8 mouse cellular contexts compared by ENCODE assay signal in genomic region chr11:78195101-78195863, GRCm38 (mm10). TPM values are rescaled to one million over a fixed set of nuclear protein-coding genes. Genes with fewer than 3 reads are reported as not detected.
DNase-seq lines count a peak whose midpoint lies in the region; ATAC-seq and TF ChIP-seq lines count a peak whose summit lies in the region.

No protein-coding gene starts in this region.

- H3K36me3 ChIP-seq in embryonic facial prominence, embryonic 15.5 days: peaks cover 29% of the 10 kb centered on the region
- 0 out of 2 replicates have a peak, but pooled peaks cover 7% of the 10 kb centered on the region for H3K36me3 ChIP-seq in intestine, embryonic 16.5 days (ENCODE audit: control insufficient read depth, insufficient read depth, low read length)
- H3K36me3 ChIP-seq in neural tube, embryonic 13.5 days: peaks cover 34% of the 10 kb centered on the region

- H3K4me2 ChIP-seq in embryonic facial prominence, embryonic 15.5 days (replicated peaks): peak overlapping the region; percentile 81
- H3K4me2 ChIP-seq in intestine, embryonic 16.5 days (ENCODE audit: low read depth, low read length): peak overlapping the region; percentile 67
- peak overlapping the region; percentile 50 for H3K4me2 ChIP-seq in neural tube, embryonic 13.5 days

- H3K27ac ChIP-seq in embryonic facial prominence, embryonic 15.5 days (replicated peaks): peak overlapping the region; percentile 49; the same call in 1 of the 2 replicates
- H3K27ac ChIP-seq in intestine, embryonic 16.5 days (ENCODE audit: low read length): no peak overlapping the region
- no peak overlapping the region for H3K27ac ChIP-seq in neural tube, embryonic 13.5 days (replicated peaks)

- TF ChIP-seq POLR2A in lung, adult 2 months (IDR thresholded peaks at IDR 0.05; ENCODE audit: borderline replicate concordance, extremely low read depth, low read depth, low read length): no peak

- no peak for TF ChIP-seq CTCF in lung, adult 2 months (IDR thresholded peaks at IDR 0.05; ENCODE audit: insufficient read depth, low read length)

- 60% methylated on average over 23 of the region's 23 CpGs for WGBS in lung, adult 2 months
- 55% methylated on average over 23 of the region's 23 CpGs for WGBS in embryonic facial prominence, embryonic 15.5 days
- 57% methylated on average over 23 of the region's 23 CpGs for WGBS in intestine, embryonic 16.5 days
- WGBS in neural tube, embryonic 13.5 days: 63% methylated on average over 23 of the region's 23 CpGs

- H3K27me3 ChIP-seq in embryonic facial prominence, embryonic 15.5 days: no peaks in the 10 kb centered on the region
- no peaks in the 10 kb centered on the region for H3K27me3 ChIP-seq in intestine, embryonic 16.5 days (replicated peaks; ENCODE audit: control insufficient read depth, insufficient read depth, low read length)
- H3K27me3 ChIP-seq in neural tube, embryonic 13.5 days: no peaks in the 10 kb centered on the region

- H3K9ac ChIP-seq in embryonic facial prominence, embryonic 15.5 days: 0 out of 2 replicates have a peak overlapping the region, but pooled peaks have one; percentile 9
- H3K9ac ChIP-seq in intestine, embryonic 16.5 days (ENCODE audit: low read depth, low read length): peak overlapping the region; percentile 58
- H3K9ac ChIP-seq in neural tube, embryonic 13.5 days: peak overlapping the region; percentile 54; the same call in 1 of the 2 replicates

- ATAC-seq in embryonic facial prominence, embryonic 15.5 days (ENCODE audit: insufficient number of reproducible peaks, low FRiP score, low TSS enrichment, low read depth): no peak
- ATAC-seq in intestine, embryonic 16.5 days: no peak
- no peak for ATAC-seq in neural tube, embryonic 13.5 days (ENCODE audit: low read depth)

- no peaks in the 10 kb centered on the region for H3K9me3 ChIP-seq in embryonic facial prominence, embryonic 15.5 days (replicated peaks)
- no peaks in the 10 kb centered on the region for H3K9me3 ChIP-seq in intestine, embryonic 16.5 days (ENCODE audit: control insufficient read depth, low read length)
- H3K9me3 ChIP-seq in neural tube, embryonic 13.5 days: no peaks in the 10 kb centered on the region

- peak overlapping the region; percentile 70 for H3K4me3 ChIP-seq in lung, adult 2 months (replicated peaks; ENCODE audit: extremely low read depth, low read depth, low read length)
- H3K4me3 ChIP-seq in embryonic facial prominence, embryonic 15.5 days (replicated peaks): peak overlapping the region; percentile 55
- peak overlapping the region; percentile 57 for H3K4me3 ChIP-seq in intestine, embryonic 16.5 days (ENCODE audit: low read length)
- peak overlapping the region; percentile 36 for H3K4me3 ChIP-seq in neural tube, embryonic 13.5 days

- DNase-seq in lung, adult 2 months: no peak
- no peak for DNase-seq in lung, postnatal 14 days
- DNase-seq in left cerebral cortex, postnatal 25 days (ENCODE audit: low spot score in 2 of 2): no peak
- DNase-seq in retina, postnatal 1 day: no peak
- DNase-seq in c-Kit-positive CD71-positive TER-119-positive erythroid progenitor cells, embryonic 14.5 days (ENCODE audit: low spot score): no peak

- intact Hi-C loops in left cerebral cortex, postnatal 25 days (cut with DNase I): no loop called here

- H3K4me1 ChIP-seq in lung, adult 2 months (ENCODE audit: control insufficient read depth, insufficient read depth, low read length): no peaks in the 10 kb centered on the region
- H3K4me1 ChIP-seq in embryonic facial prominence, embryonic 15.5 days: peaks cover 16% of the 10 kb centered on the region
- peaks cover 13% of the 10 kb centered on the region for H3K4me1 ChIP-seq in intestine, embryonic 16.5 days (ENCODE audit: control insufficient read depth, insufficient read depth, low read length)
- peaks cover 11% of the 10 kb centered on the region for H3K4me1 ChIP-seq in neural tube, embryonic 13.5 days (replicated peaks)

RNA-seq across cellular contexts. Expression of gene Proca1, which starts 2.1 kb away (rescaled TPM):
- polyA plus RNA-seq in lung, adult 2 months (2012; rRNA removed): 0.87 and 1.4 TPM in 2 replicates
- polyA plus RNA-seq in embryonic facial prominence, embryonic 15.5 days (2015; fragmentation: Nextera tagmentation; extraction: Ambion mirVana): 3.1 and 4.7 TPM in 2 replicates
- polyA plus RNA-seq in intestine, embryonic 16.5 days (2015; fragmentation: Nextera tagmentation; extraction: Ambion mirVana): 1.8 and 2.3 TPM in 2 replicates
- polyA plus RNA-seq in neural tube, embryonic 13.5 days (2015; fragmentation: Nextera tagmentation; extraction: Ambion mirVana): 1.7 and 2.3 TPM in 2 replicates
- total RNA-seq in left cerebral cortex, postnatal 25 days (2021): 1 to 10 TPM; 6.2 to 6.4 TPM

RNA-seq across cellular contexts. Expression of gene Rab34, which starts 7.1 kb away (rescaled TPM):
- polyA plus RNA-seq in lung, adult 2 months (2012; rRNA removed): 45.4 and 59.2 TPM in 2 replicates
- polyA plus RNA-seq in embryonic facial prominence, embryonic 15.5 days (2015; fragmentation: Nextera tagmentation; extraction: Ambion mirVana): 164 and 171 TPM in 2 replicates
- polyA plus RNA-seq in intestine, embryonic 16.5 days (2015; fragmentation: Nextera tagmentation; extraction: Ambion mirVana): 71.0 and 73.4 TPM in 2 replicates
- polyA plus RNA-seq in neural tube, embryonic 13.5 days (2015; fragmentation: Nextera tagmentation; extraction: Ambion mirVana): 58.8 and 60.3 TPM in 2 replicates
- 10 to 100 TPM; 20.2 to 24.8 TPM for total RNA-seq in left cerebral cortex, postnatal 25 days (2021)

RNA-seq across cellular contexts. Expression of gene Rpl23a, which starts 11.9 kb away (rescaled TPM):
- 103 and 212 TPM in 2 replicates for polyA plus RNA-seq in lung, adult 2 months (2012; rRNA removed)
- polyA plus RNA-seq in embryonic facial prominence, embryonic 15.5 days (2015; fragmentation: Nextera tagmentation; extraction: Ambion mirVana): 1,371 and 1,410 TPM in 2 replicates
- polyA plus RNA-seq in intestine, embryonic 16.5 days (2015; fragmentation: Nextera tagmentation; extraction: Ambion mirVana): 1,166 and 1,241 TPM in 2 replicates
- polyA plus RNA-seq in neural tube, embryonic 13.5 days (2015; fragmentation: Nextera tagmentation; extraction: Ambion mirVana): 930 and 991 TPM in 2 replicates
- 100 to 1,000 TPM; 616 to 654 TPM for total RNA-seq in left cerebral cortex, postnatal 25 days (2021)

RNA-seq across cellular contexts. Expression of gene Tlcd1, which starts 18.8 kb away (rescaled TPM):
- 38.0 and 44.2 TPM in 2 replicates for polyA plus RNA-seq in lung, adult 2 months (2012; rRNA removed)
- polyA plus RNA-seq in embryonic facial prominence, embryonic 15.5 days (2015; fragmentation: Nextera tagmentation; extraction: Ambion mirVana): 30.3 and 32.8 TPM in 2 replicates
- polyA plus RNA-seq in intestine, embryonic 16.5 days (2015; fragmentation: Nextera tagmentation; extraction: Ambion mirVana): 39.5 and 44.2 TPM in 2 replicates
- 10.2 and 11.1 TPM in 2 replicates for polyA plus RNA-seq in neural tube, embryonic 13.5 days (2015; fragmentation: Nextera tagmentation; extraction: Ambion mirVana)
- total RNA-seq in left cerebral cortex, postnatal 25 days (2021): 10 to 100 TPM; 29.2 to 30.1 TPM

RNA-seq across cellular contexts. Expression of gene Nek8, which starts 18.8 kb away (rescaled TPM):
- polyA plus RNA-seq in lung, adult 2 months (2012; rRNA removed): 16.1 and 18.9 TPM in 2 replicates
- 17.3 and 18.4 TPM in 2 replicates for polyA plus RNA-seq in embryonic facial prominence, embryonic 15.5 days (2015; fragmentation: Nextera tagmentation; extraction: Ambion mirVana)
- 14.9 and 17.1 TPM in 2 replicates for polyA plus RNA-seq in intestine, embryonic 16.5 days (2015; fragmentation: Nextera tagmentation; extraction: Ambion mirVana)
- polyA plus RNA-seq in neural tube, embryonic 13.5 days (2015; fragmentation: Nextera tagmentation; extraction: Ambion mirVana): 8.2 and 8.3 TPM in 2 replicates
- 1 to 10 TPM; 3.1 to 3.2 TPM for total RNA-seq in left cerebral cortex, postnatal 25 days (2021)
